Mouse (Mus musculus) liver, postnatal 0 days (tissue): ENCODE measurements around the gene Olfml2b. TPM values are rescaled to one million over a fixed set of nuclear protein-coding genes. Genes with fewer than 3 reads are reported as not detected.
A peak's percentile ranks its signal among the peaks of the same experiment; 100 is the strongest.

ENCODE experiments used
- ATAC-seq: fragments of 200-750 bp; cut with Nextera tagmentation; 2 replicates; pipeline ENCODE4 v1.8.0; 2017; ENCODE audit warnings: mild to moderate bottlenecking, moderate library complexity
- DNase-seq: peaks from one replicate; pipeline ENCODE4 v3.0.0-alpha.2; 2016
- H3K27ac ChIP-seq: fragments of 300-500 bp; sonication (generic); 2 replicates; pipeline ENCODE4 v1.5.1; 2014; ENCODE audit warnings: antibody characterized with exemption, moderate library complexity, mild to moderate bottlenecking, low read depth
- H3K27me3 ChIP-seq: fragments of 300-500 bp; sonication (generic); 2 replicates; pipeline ENCODE4 v1.6.1; 2014; ENCODE audit warnings: low read length, control low read depth, mixed read lengths; ENCODE audit not compliant: insufficient read depth
- H3K36me3 ChIP-seq: fragments of 300-500 bp; sonication (generic); replicated peaks from 2 replicates; pipeline ENCODE4 v1.6.1; 2014; ENCODE audit warnings: mild to moderate bottlenecking, control low read depth, low read length, moderate library complexity, mixed read lengths; ENCODE audit not compliant: insufficient read depth
- H3K4me1 ChIP-seq: fragments of 300-500 bp; sonication (generic); 2 replicates; pipeline ENCODE4 v1.6.1; 2014; ENCODE audit warnings: antibody characterized with exemption, mild to moderate bottlenecking, control low read depth; ENCODE audit not compliant: insufficient read depth
- H3K4me2 ChIP-seq: fragments of 300-500 bp; sonication (generic); 2 replicates; pipeline ENCODE4 v1.6.1; 2014; ENCODE audit warnings: low read depth, mild to moderate bottlenecking, low read length, moderate library complexity, mixed read lengths
- H3K4me3 ChIP-seq: fragments of 300-500 bp; sonication (generic); 2 replicates; pipeline ENCODE4 v1.5.1; 2014; ENCODE audit warnings: low read depth, low read length
- H3K9ac ChIP-seq: fragments of 300-500 bp; sonication (generic); replicated peaks from 2 replicates; pipeline ENCODE4 v1.6.1; 2014; ENCODE audit warnings: mild to moderate bottlenecking, moderate library complexity
- H3K9me3 ChIP-seq: fragments of 300-500 bp; sonication (generic); 2 replicates; pipeline ENCODE4 v1.6.1; 2016; ENCODE audit warnings: mild to moderate bottlenecking, control low read depth, low read length, mixed read lengths
- CTCF ChIP-seq: sonication (generic); IDR thresholded peaks from 2 replicates; pipeline ENCODE4 v1.5.1; 2016; ENCODE audit warnings: antibody characterized with exemption, low read depth
- EP300 ChIP-seq: IDR thresholded peaks from 2 replicates; pipeline ENCODE4 v1.6.1; 2016; ENCODE audit warnings: antibody characterized with exemption, low read depth, mild to moderate bottlenecking
- WGBS: fragments of 180-500 bp; shearing (Covaris S2); extraction: QIAGEN DNeasy Blood & Tissue Kit; methylation state at CpG from one replicate; pipeline ENCODE4 v1.1.7; 2014; ENCODE audit not compliant: insufficient replicate concordance; 5-methylcytosine and 5-hydroxymethylcytosine counted together
- polyA plus RNA-seq: library from polyadenylated mRNA; unstranded; fragments of >200 nt; fragmentation: Nextera tagmentation; extraction: Ambion mirVana; gene quantifications from 2 replicates; pipeline ENCODE4 v1.2.1, GENCODE M21; 2015

The Olfml2b gene
- polyA plus RNA-seq, 1 experiment from 2014 or later: 2.9 TPM

DNA sequence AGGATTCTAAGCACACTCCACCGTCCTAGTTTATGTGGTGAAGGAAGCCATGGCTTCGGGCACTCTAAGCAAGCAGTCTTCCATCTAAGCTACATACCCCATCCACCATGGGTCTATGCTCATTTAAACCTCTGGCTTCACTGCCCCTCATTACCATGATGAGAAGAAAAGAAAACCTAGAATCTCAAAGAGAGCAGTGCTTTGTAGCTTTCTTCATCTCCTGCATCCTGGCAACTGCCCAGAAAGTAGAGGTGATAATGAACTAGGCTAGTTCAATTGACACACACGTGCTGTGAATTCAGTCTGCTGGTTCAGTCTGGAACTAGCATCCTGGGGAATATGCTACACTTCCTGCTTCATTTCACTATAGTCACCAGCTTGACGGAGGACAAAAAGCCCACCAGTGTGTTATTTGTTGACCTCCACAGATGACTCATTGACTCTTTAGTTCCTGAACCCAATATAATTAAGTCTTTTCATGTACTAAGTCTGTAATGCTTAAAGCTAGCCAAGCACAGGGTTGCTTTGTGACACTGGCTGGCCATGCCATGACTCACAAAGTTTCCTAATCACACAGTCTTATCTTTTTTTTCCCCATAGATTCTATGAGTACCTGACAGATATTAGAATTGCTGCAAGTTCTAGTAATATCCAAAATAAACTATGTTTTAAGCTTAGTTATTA is 60.7 kb downstream of the Olfml2b start:
- Histone ChIP-seq H3K4me3 (no peak overlapping the region), H3K27me3 (no peaks in the 10 kb centered on the region), H3K27ac (no peak overlapping the region), H3K9ac (no peak overlapping the region), H3K36me3 (peaks cover 12% of the 10 kb centered on the region; the same call in 1 of the 2 replicates), H3K4me2 (no peak overlapping the region), H3K9me3 (no peaks in the 10 kb centered on the region), H3K4me1 (peaks cover 9% of the 10 kb centered on the region)
- no peak for TF ChIP-seq CTCF
- TF ChIP-seq EP300: no peak
- WGBS: 76% methylated on average over 4 of the region's 4 CpGs
- no peak for ATAC-seq
- no peak for DNase-seq

GRCm38 (mm10) chr1:170706046-170706445 is 61.7 kb downstream of the Olfml2b start:
- H3K4me3 ChIP-seq: no peak overlapping the region
- no peak for DNase-seq
- no peak overlapping the region for H3K27ac ChIP-seq
- no peak for TF ChIP-seq CTCF
- TF ChIP-seq EP300: no peak
- no peak overlapping the region for H3K9ac ChIP-seq
- no peak for ATAC-seq
- H3K9me3 ChIP-seq: no peaks in the 10 kb centered on the region
- peaks cover 12% of the 10 kb centered on the region; the same call in 1 of the 2 replicates for H3K36me3 ChIP-seq
- H3K27me3 ChIP-seq: no peaks in the 10 kb centered on the region
- H3K4me2 ChIP-seq: no peak overlapping the region
- WGBS: 52% methylated on average over 4 of the region's 4 CpGs
- H3K4me1 ChIP-seq: peaks cover 16% of the 10 kb centered on the region

DNA sequence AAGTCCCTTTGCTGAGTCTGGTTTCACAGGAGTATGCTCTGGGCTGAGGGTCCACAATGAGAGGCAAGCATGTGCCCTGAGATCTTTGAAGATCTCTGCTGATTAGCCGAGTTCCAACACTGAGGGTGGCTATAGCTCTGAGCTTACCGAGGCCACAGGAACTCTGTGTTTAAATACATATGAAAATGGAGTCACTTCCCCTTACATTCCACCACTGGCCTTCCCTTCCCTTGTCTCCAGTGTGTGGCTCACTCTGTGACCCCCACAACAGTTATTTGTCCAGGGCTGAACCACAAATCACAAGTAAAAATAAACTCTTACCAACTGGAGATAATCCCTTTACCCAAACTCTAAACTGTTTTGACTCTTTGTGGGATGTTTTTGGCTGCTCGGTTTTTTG is 64.7 kb downstream of the Olfml2b start:
- DNase-seq (no peak), ATAC-seq (no peak; the same call in 1 of the 2 replicates)
- peaks cover 16% of the 10 kb centered on the region for H3K4me1 ChIP-seq
- peak overlapping the region; percentile 62 for H3K27ac ChIP-seq
- WGBS: 35% methylated on average over 3 of the region's 3 CpGs
- H3K9me3 ChIP-seq: no peaks in the 10 kb centered on the region
- no peak overlapping the region for H3K4me2 ChIP-seq
- H3K4me3 ChIP-seq: no peak overlapping the region
- H3K9ac ChIP-seq: no peak overlapping the region
- TF ChIP-seq CTCF: no peak
- no peak for TF ChIP-seq EP300
- no peaks in the 10 kb centered on the region for H3K27me3 ChIP-seq
- H3K36me3 ChIP-seq: peaks cover 12% of the 10 kb centered on the region; the same call in 1 of the 2 replicates

DNA sequence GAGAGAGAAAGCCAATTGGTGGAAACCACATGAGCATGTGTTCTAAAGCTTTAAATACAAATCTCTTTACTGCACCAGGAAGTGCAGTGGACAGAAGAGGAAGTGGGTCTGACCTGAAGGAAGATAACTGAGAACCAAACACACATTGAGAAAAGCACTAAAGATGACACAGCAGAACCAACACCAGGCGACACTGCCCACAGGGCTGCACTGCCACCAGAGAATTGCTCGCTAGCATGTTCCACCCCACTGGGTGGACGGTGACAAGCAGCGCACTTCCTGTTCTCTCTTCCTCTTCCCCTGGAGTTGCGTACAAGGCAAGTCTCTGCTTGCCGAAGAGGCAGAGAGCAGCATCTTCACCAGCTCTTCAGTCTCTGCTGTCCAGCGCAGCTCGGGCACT is 65.1 kb downstream of the Olfml2b start:
- Histone ChIP-seq H3K27ac (peak overlapping the region; percentile 62), H3K36me3 (peaks cover 12% of the 10 kb centered on the region; the same call in 1 of the 2 replicates), H3K27me3 (no peaks in the 10 kb centered on the region), H3K4me3 (no peak overlapping the region), H3K4me1 (peaks cover 16% of the 10 kb centered on the region), H3K9ac (no peak overlapping the region), H3K9me3 (no peaks in the 10 kb centered on the region), H3K4me2 (peak overlapping the region; percentile 45; the same call in 1 of the 2 replicates)
- WGBS: 43% methylated on average over 8 of the region's 8 CpGs
- TF ChIP-seq EP300: no peak; the same call in 1 of the 2 replicates
- no peak for TF ChIP-seq CTCF
- peak; percentile 89 for ATAC-seq
- DNase-seq: peak; percentile 74

DNA sequence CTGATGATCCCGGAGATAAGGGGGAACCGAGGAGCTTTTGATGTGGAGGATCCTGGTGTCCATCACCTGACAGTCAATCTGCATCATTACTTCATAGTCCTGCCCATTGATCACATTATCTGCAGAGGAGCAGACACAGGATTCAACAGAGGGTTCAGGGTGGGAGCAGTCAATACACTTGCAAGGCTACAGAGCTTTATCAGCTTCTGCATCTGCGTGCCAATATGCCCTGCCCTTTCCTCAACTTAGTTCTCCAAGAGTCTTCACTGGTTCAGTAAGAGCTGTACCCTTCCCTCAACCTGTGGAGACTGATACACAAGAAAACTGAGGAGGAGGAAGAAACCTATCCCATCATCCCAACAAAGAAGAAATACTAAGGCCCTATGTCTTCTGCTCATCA is 65.6 kb downstream of the Olfml2b start:
- peaks cover 16% of the 10 kb centered on the region for H3K4me1 ChIP-seq
- H3K27me3 ChIP-seq: no peaks in the 10 kb centered on the region
- H3K27ac ChIP-seq: peak overlapping the region; percentile 62
- no peak overlapping the region for H3K9ac ChIP-seq
- H3K4me3 ChIP-seq: no peak overlapping the region
- 63% methylated on average over 3 of the region's 3 CpGs for WGBS
- H3K4me2 ChIP-seq: peak overlapping the region; percentile 45; the same call in 1 of the 2 replicates
- no peaks in the 10 kb centered on the region for H3K9me3 ChIP-seq
- ATAC-seq: no peak
- no peak for TF ChIP-seq CTCF
- no peak for TF ChIP-seq EP300
- peaks cover 12% of the 10 kb centered on the region; the same call in 1 of the 2 replicates for H3K36me3 ChIP-seq
- no peak for DNase-seq

DNA sequence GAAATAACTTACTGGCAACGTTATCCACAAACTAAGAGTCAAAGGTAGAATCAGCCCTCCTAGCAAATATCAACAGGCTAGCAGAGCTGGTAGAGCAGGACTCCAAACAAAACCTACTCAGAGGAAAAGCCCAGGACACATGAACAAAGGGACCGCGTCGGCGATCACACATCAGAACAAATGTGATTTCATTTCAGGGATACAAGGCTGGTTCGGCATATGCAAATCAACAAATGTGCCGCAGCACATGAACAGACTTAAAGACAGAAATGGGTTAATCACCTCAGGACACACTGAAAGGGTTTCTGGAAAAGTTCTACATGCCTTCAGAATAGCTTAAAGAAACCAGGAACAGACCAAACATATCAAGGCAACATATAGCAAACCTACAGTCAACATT is 67.4 kb downstream of the Olfml2b start:
- WGBS: 91% methylated on average over 7 of the region's 7 CpGs
- DNase-seq (no peak), ATAC-seq (no peak)
- H3K9me3 ChIP-seq: no peaks in the 10 kb centered on the region
- H3K4me3 ChIP-seq: no peak overlapping the region
- no peak overlapping the region for H3K27ac ChIP-seq
- H3K4me1 ChIP-seq: peaks cover 16% of the 10 kb centered on the region
- TF ChIP-seq CTCF (no peak), EP300 (no peak)
- no peaks in the 10 kb centered on the region for H3K27me3 ChIP-seq
- H3K36me3 ChIP-seq: peaks cover 12% of the 10 kb centered on the region; the same call in 1 of the 2 replicates
- H3K9ac ChIP-seq: no peak overlapping the region
- H3K4me2 ChIP-seq: no peak overlapping the region
